Mouse (Mus musculus): ENCODE measurements around the gene Tmem14c.
"Not testable (repeated sequence)": the region's sequence is repeated elsewhere in the genome, so short reads cannot be mapped to it uniquely, and the experiment has no call there.

- TF ChIP-seq POLR2A (IDR thresholded peaks at IDR 0.05; ENCODE audit: insufficient read length, low read depth); CEBPB (IDR thresholded peaks at IDR 0.05; ENCODE audit: insufficient read depth, poor library complexity, severe bottlenecking): not testable (repeated sequence)
These were observed 17.6 kb upstream of the Tmem14c start for GRCm38 (mm10) chr13:40998537-40998936.

All from myocyte (in vitro differentiated cells).